Mouse (Mus musculus) megakaryocyte progenitor cell, adult 5-6 weeks (primary cell): Measurements from ENCODE around the gene Fads2. TPM values are rescaled to one million over a fixed set of nuclear protein-coding genes. Genes with fewer than 3 reads are reported as not detected.
A peak's percentile ranks its signal among the peaks of the same experiment; 100 is the strongest.

Experiments used
- ATAC-seq: replicated peaks from 2 replicates; pipeline ENCODE4 v1.8.0; 2016; ENCODE audit warnings: mild to moderate bottlenecking, moderate TSS enrichment, inconsistent platforms; ENCODE audit not compliant: poor library complexity
- total RNA-seq, 2 experiments: library from RNA; stranded (forward) in 1 of 2; stranded (reverse) in 1 of 2; fragments of 157-497, 149-512 nt in 1 of 2; fragments of 200-1000 nt in 1 of 2; gene quantifications; 2 replicates each; pipeline versions ENCODE4 v1.2.3 to v1.2.4; 2015 to 2017

The Fads2 gene
- total RNA-seq, 2 experiments from 2014 or later: 6.3 to 10.4 TPM

DNA sequence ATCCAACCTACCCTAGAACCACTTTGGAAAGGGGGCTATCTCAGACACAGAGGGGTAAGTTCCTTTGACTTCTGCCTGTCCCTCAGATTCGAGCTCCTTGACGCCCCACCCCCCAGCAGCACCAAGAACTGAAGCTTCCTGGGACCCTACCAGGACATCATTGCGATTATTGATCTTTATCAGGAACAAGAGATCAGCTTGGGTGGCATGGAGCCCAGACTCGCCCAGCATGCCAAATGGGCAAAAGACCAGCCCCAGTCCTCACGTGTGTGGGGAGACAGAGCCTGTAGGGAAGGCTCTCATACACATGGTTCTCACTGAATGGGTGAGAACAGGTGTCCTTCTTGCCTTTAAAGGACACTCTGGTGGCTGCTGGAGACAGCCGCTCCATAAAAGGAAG, 2.7 kb upstream of the Fads2 start:
- no peak for ATAC-seq

DNA sequence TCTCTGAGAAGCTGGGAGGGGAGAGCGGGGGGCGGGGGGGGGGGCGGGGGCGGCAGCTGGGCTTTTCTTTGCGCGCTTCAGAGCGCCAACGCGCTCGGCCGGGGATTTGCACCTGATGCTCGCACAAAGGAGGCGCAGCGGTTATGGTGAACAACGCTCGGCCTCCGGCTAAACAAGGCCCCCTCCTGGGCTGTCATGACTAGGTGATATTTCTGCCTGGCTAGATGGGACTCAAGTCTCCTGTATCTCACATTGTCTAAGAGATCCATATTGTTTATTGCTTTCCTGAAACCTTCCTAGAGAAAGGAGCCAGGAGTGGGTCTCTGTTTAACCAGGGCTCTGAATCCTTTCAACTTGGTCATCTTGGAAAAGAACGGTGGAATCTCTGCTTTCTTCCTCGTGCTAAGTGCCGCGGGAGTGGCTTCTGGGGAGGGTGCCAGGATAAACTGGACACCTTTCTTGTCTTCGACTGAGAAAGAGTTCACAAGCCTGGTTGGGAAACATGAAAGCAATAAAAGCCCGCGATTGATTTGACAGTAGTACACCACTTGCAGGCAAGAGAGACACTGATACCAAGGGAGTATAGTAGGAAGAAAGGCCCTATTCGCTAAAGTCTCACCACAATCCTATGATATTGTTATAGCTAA, 631 bp upstream of the Fads2 start:
- no peak for ATAC-seq

DNA sequence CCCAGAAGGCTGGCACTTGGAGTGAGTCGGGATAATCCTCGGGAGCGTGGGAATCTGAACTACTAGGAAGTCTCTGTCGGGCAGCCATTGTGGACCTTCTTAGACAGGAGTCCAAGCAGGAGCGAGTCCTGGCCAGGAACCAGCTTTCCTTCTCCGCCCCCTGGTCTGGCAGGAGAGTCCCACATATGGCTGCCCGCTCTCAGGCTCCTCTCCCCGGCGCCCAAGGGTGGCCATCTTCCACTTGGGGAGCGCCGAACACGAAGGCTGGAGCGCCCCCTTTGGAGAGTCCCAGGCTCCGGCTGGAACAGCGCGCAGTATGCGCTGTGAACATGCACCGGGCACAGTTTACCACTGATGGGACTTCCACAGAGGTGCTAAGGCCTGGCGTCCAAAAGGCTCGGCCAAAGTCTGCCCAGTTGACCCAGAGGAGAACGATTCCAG, 895 bp downstream of the Fads2 start:
- ATAC-seq: peak; percentile 58

DNA sequence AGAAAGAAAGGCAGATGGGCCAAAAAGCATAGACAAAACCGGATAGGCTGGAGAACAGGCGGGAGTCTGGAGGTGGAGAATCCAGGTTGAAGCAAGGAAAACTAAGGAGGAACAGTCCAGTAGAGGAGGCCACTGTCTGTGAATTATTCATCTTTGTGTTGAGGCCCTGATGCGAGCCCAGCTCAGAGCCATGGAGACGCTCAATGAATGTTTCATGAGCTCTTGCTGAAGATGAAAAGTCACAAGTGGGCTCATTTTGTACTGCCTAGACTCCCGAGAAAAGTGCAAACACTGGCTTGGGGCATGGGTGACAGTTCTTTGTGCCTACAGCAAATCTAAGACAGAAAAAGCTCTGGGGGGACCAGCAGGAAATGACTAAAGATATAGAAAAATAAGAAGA, 3.7 kb downstream of the Fads2 start:
- ATAC-seq: no peak

DNA sequence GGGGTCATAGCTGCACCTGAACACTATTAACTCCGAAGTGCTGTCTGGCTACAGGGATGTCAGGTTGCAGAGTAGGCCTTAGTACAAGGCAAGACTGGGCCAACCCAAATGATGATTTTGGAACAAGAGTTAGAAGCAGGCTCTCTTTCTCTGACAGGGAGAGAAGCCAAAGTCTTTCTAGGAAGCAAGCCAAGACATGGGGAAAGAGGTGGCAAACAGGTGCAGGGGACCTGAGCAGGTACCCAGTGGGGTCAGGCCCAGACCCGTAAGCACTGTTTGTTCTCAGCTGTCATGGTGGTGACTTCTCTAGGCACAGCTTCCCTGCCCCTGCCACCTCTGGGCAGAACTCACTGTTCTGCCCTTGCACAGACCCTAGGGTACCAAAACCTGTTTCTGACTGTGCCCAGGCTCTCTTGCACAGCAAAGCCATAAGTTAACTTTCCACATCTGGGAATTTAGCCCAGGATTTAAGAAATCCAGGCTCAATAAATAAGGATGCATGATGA, 5.1 kb downstream of the Fads2 start:
- ATAC-seq: no peak

DNA sequence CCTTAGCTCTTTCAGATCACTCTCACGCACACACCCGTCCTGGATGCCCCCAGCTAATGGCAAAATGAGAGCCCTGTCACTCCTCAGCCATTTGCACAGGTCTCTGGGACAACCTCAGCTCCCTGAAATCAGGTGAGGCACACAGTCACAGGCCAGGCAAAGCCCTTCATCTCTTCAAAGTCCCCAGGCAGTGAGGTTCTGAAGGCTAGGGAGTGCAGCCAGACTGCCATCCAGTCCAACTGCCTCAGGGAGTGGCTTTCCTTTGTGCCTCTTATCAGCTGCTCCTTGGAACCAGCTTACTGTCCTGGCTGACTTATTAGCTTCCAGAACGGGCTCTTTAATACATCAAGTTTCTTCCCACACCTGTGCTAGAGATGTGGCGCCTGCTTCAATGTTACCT, 6.9 kb downstream of the Fads2 start:
- peak; percentile 80 for ATAC-seq

DNA sequence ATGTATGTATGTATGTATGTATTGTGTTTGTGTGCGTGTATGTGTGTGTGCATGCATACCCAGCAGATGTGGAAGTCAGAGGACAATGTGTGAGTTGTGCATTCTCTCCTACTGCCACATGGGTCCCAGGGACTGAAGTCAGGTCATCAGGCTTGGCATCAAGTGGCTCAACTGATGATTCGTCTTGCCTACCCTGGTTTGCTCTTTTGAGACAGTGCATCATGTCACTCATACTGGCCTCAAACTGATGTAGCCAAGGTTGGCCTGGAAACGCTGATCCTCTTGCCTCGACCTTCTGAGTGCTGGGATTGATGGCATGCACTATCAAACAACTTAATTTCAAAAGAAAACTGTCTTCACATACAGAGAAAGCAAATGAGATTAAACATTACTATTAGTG, 7.7 kb downstream of the Fads2 start:
- no peak for ATAC-seq

DNA sequence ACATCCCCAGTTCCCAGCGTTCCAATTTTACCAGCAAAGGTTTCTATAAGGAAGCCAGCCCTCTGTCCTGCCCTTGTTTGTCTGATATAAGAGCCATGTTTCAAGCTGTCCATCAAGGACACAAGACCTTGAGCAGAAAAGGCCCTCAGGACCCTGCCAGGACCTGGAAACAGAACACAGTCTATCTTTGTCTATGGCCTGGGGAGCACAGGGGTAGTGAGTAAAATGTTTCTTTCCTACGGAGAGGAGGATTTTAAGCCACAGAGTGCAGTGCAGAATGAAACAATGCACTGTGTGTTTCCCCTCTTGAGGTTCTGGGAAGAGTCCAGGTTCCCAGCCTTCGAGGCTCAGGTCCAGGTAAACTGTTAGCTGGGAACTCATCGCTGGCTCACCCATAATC, 14.6 kb downstream of the Fads2 start:
- ATAC-seq: no peak

DNA sequence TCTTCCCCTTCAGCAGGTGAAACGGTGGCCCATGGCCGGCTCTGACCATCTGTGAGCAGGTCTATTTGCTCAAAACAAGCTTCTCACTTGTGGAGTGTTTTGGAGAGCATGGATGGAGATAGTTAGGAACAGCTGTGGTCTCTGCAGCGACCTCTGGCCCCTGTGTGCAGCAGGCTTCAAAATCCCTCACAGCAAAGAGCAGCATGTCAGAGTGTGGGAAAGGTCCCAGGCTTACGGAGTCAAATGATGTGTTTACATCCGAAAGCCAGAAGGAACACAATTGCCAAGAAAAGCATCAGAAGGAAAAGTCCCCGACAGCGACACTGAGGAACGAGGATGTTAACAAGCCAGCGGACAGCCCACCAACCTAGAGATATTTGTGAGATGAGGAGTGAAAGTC, 16.1 kb downstream of the Fads2 start:
- ATAC-seq: no peak

DNA sequence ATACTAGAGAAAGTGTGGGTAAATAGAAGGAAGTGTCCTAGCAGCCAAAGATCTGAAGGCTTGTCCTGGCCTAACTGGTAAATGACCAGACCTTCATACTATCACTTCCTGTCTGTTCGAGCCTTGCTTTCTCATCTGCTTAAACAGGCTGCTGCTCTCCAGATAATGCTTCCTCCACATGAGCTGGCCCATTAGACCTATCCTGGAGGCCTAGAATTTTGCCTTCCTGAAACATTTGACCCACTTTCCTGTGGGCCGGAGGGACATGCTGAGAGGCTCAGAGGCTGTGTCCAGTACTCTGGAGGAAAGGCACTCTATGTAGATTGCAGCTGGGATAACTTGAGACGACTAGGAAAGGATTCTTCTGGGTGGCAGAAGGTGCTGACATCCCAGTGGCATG, 19.4 kb downstream of the Fads2 start:
- ATAC-seq: no peak

DNA sequence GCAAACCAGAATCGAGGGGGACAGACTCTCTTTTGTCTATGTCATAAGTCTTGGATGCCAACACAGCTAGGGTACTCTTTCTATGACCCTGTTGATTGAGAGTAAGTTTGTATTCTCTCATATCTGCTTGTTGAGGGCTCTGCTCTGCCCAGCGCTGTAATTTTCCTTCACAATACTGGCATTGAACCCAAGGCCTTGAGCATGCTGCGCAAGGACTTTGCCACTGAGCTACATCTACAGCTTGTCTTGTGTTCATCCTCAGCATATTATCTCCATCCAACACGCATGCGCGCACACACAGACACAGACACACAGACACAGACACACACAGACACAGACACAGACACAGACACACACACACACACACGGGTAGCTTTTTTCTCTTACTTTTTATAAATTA, 21.2 kb downstream of the Fads2 start:
- no peak for ATAC-seq

DNA sequence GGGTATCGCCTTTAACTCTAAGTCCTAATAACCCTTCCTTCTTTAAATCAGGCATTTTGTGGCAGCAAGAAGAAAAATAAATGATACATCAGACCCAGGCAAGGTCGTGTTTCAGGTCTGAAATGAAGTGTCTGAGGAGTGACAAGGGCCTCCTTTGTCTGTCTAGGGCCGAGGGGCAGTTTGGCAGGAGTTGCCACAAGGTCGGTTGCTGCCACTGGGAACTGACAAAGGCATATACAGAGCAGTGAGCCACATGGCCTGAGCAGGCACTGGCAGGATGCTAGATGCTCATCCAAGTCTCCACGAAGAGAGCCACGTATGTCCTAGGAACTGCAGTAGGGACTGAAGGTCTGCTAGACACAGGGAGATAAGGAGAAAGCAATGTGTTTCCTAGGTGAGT, 23.2 kb downstream of the Fads2 start:
- ATAC-seq: no peak

DNA sequence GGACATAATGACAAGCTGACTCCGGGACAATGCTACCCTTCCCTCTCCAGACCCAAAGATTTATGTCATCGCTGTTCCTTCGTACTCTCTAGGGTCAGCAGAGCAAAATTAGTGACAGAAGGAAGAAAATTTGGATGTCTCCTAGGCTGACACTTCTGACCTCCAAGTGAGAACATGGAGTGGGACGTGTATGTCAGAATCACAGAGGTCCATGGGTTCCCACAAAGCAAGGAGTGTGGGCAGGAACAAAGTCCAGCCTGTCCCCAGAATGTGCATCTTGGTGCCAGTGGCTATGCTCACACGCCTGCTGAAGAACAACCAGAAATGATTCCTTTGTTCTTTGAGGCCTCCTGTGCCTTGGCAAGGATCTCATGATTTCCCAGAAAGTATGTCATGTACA, 28.4 kb downstream of the Fads2 start:
- ATAC-seq: no peak

DNA sequence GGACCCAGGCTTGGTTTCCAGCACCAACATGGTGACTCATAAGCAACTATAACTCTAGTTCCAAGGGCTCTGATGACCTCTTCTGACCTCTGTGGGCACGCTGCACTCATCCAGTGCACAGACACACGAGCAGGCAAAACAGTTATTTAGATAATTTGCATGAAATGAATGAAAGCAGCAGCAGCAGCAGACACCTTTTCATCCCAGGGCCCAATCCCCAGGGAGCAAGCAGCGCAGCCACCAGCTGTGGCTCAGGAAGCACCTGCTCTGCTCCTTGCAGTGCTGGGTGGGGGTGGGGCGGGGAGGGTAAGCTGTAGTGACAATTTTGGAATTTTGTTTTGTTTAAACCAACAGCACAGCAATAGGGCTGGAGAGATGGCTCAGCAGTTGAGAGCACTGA, 29.7 kb downstream of the Fads2 start:
- no peak for ATAC-seq

DNA sequence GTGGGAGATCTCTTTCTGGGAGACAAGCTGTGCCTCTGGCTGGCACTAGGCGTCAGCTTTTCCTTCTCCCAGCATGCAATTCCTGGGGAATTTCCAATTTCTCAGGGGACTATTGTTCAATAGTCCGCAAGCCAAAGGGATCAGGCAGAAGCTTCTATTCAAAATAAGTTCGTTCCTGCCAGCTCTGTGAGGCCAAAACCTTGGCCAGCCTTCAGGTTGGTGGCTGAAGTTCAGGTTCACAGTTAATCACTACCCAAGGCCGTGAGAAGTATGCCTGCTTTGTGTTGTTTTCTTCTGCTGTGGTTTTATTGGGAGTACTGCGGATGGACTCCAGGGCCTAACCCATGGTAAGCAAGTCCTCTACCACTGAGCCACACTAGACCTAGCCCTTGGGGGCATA, 30.4 kb downstream of the Fads2 start:
- ATAC-seq: no peak

DNA sequence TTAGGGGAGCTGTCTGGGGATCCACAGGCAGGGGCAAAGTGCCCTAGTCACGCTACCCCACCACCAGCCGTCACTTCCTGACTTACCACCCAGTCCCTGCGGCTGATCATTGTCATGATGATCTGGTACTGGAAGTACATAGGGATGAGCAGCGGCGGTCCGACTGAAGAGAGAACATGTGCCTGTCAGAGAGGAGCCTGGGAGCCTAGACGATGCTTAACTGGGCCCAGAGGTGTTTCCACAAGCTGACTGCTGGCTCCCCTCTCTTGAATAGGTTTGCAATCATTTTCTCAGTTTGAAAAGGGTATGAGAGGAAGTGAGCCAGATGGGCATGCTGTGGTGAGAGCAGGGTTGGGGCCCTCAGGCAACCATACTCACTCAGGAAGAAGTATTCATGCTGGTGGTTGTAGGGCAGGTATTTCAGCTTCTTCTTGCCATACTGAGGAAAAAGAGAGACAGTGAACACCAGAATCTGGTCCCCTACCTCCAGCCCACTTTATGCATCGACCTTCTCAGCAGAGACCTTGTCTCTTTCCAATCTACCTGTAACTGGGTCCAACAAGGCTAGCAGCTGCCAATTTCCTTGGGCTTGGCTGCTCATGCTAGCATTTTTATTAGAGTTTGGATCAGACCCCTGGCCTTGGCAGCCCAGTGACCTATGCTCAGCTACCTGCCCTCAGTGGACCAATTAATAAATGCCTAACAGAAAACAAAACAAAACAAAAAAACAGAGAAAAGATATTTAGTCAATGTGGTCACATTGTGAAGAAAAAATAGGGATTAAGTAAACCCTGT, 31.2 kb downstream of the Fads2 start:
- peak; percentile 37 for ATAC-seq

DNA sequence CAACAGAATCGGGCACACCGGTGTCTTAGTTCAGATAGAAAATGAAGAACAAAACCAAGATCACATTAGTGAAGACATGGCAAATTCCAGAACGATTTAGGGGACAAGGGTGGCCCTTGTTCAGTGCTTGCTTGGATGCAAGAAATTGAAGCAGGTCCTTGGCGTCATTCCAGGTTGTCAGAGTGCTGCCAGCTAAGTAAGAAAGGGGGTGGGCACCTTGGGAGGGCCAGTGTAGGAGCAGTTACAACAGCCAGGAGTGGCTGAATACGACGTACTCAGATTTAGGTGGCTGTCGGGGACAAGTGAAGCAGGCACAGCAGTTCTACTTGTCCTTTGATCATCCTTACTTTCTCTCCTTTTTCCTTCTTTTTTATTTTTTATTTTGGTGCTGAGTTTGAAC, 33.8 kb downstream of the Fads2 start:
- ATAC-seq: no peak

DNA sequence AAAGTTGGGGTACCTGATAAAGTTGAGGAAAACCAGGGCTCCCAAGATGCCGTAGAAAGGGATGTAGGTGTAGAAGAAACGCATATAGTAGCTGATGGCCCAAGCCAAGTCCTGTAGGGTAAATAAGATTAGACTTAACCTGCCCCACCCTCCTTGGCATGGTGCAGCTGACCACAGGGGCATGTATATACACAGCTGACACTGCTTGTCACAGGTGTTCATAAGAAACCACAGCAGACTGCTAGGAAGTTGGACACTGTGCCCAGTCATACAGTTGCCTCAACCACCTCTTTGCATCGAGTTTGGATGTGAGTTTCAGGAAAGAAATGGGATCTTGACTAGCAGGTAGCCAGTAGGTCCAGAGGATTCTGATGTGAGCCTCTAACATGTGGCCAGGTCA, 35.0 kb downstream of the Fads2 start:
- no peak for ATAC-seq

DNA sequence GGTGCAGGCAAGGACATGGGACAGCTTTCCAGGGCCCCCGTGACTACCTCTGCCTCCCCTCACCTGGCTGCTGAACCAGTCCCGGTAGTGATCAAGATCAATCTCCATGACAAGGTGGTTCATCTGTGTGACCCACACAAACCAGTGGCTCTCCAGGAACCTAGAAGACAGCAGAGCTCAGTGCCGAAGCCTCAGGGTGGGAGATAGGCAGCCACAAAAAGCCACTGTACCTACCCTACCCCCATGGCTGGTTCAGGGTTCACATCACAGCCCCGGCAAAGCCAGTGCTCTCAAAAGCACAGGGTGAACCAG, 35.4 kb downstream of the Fads2 start:
- no peak for ATAC-seq

DNA sequence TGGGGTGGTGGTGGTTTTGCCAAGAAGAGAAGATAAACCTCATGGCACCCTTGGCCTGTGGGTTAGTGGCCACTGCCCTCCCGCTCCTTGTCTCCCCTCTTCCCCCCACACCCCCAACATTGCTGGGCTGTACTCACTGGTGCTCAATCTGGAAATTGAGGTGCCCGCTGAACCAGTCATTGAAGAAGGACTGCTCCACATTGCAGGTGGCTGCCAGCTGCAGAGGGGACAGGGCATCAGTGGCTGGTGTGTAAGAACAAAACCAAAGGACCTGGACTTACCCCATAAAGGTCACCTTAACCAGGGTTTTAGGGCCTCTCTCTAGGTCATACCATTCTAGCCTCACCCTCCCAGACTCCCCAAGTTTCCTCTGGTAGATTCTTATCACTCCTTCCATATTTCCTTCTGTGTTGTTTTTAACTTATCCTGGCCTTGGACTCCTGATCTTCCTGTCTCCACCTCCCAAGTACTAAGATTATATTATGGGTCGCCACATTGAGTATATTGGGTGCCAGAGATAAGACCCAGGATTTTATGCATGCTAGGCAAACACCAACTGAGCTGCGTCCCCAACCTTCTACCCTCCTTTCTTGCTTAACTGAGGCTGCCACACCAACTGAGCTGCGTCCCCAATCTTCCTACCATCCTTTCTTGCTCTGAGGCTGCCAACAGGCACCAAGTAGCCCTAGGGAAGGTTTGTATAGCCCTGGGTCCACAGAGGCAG, 35.9 kb downstream of the Fads2 start:
- ATAC-seq: peak; percentile 27

DNA sequence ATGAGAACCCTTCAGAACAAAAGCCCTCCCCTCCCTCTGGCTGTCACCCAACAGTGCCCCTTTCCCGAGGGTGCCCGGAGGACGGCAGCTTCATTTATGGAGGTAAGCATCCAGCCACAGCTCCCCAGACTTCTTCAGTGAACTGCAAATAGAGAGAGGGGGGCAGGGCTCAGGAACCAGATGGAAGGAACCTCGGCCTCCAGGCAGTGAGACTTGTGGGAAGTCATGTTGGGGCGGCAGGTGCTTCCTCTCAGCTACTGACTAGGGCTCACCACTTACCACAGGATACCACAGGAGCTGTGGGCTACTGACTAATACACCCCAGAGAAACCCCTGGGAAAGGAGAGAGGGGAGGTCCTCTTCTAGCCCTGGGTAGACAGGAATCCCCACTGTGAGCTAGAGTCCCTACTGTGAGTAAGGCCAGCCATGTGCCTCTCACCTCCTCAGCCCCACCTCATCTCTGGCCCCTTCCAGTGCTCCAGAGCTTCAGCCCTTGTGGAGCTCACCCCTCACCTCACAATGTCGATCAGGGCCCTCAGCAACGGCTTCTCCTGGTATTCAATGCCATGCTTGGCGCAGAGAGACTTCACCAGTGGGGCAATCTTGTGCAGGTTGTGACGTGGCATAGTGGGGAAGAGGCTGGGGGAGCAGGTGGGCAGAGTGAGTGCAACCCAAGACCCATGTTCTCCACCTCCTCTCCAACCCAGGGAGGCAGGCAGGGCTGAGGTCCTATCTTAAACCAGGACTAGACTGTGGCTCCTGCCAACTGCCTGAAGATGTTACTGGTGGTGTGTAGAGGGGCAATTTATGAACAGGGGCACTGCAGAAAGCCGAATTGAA, 37.2 kb downstream of the Fads2 start:
- peak; percentile 69 for ATAC-seq
